Mouse (Mus musculus): ENCODE results near the gene Rprml. TPM values are rescaled to one million over a fixed set of nuclear protein-coding genes. Genes with fewer than 3 reads are reported as not detected.
"Not testable (repeated sequence)": the region's sequence is repeated elsewhere in the genome, so short reads cannot be mapped to it uniquely, and the experiment has no call there.

The Rprml gene
- polyA plus RNA-seq, 1 experiment: 2.9 TPM

- WGBS: 71% methylated on average over 5 of the region's 5 CpGs
These were observed 13.2 kb downstream of the Rprml start for GRCm38 (mm10) chr11:103662546-103662945.

DNA sequence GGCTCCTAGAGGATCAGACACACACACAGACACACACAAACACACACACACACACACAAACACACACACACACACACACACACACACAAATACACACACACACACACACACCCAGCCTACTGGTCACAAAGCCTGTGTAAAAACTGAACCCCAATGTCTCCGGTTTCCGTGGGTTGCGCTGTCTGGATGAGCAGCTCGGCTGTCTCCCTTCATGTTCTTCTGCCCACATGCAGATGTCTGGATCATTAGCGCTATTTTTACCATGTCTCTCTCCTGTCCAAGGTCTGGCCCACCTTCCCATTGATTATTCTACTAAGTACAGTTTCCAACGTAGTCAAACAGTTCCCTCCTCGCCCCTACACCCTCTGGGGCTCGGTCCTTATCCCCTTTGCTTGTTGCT lies 13.7 kb downstream of the Rprml start:
- H3K36me3 ChIP-seq (ENCODE audit: control insufficient read depth, insufficient read depth, low read length): no peaks in the 10 kb centered on the region
- H3K27ac ChIP-seq (ENCODE audit: insufficient read depth, low read depth, low read length): no peak overlapping the region
- TF ChIP-seq CTCF (IDR thresholded peaks at IDR 0.05; ENCODE audit: extremely low read depth, insufficient read length, insufficient replicate concordance, low read depth, low read length) (no peak), POLR2A (IDR thresholded peaks at IDR 0.05; ENCODE audit: low read depth, low read length) (no peak)
- no peaks in the 10 kb centered on the region; the same call in 1 of the 2 replicates for H3K27me3 ChIP-seq (ENCODE audit: control insufficient read depth, insufficient read depth, low read length)
- H3K4me1 ChIP-seq (ENCODE audit: control insufficient read depth, insufficient read depth, insufficient read length, low read length): no peaks in the 10 kb centered on the region
- WGBS: 76% methylated on average over 8 of the region's 8 CpGs
- H3K4me3 ChIP-seq (ENCODE audit: low read depth, low read length): no peak overlapping the region

More at GRCm38 (mm10) chr11:103662546-103662945, 13.2 kb downstream of the Rprml start:
- Histone ChIP-seq H3K27me3 (ENCODE audit: control insufficient read depth, insufficient read depth, low read length) (no peaks in the 10 kb centered on the region; the same call in 1 of the 2 replicates), H3K27ac (ENCODE audit: insufficient read depth, low read depth, low read length) (no peak overlapping the region), H3K4me3 (ENCODE audit: low read depth, low read length) (no peak overlapping the region), H3K4me1 (ENCODE audit: control insufficient read depth, insufficient read depth, insufficient read length, low read length) (no peaks in the 10 kb centered on the region), H3K36me3 (ENCODE audit: control insufficient read depth, insufficient read depth, low read length) (no peaks in the 10 kb centered on the region)
- TF ChIP-seq POLR2A (IDR thresholded peaks at IDR 0.05; ENCODE audit: low read depth, low read length) (no peak), CTCF (IDR thresholded peaks at IDR 0.05; ENCODE audit: extremely low read depth, insufficient read length, insufficient replicate concordance, low read depth, low read length) (no peak)

DNA sequence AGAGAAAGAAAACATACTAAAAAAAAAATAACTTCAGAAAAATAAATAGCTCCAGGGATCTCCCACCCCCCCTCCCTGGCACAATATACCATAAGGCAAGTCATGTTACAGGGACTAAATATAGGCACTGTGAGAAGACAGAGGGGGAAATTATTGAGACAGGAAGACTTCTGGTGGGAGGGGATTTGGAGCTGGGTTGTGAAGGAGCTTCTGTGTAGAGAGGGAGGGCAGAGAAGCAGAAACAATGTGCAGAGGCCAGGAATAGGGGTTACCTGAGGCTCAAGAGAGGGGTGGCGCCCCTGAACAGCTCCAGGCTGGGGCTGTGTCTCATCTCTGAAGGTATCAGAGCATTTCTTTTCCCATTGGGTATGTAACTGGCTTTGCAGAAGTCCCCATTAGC lies 16.3 kb downstream of the Rprml start:
- H3K27me3 ChIP-seq (ENCODE audit: control insufficient read depth, insufficient read depth, low read length): no peaks in the 10 kb centered on the region; the same call in 1 of the 2 replicates
- no peaks in the 10 kb centered on the region for H3K4me1 ChIP-seq (ENCODE audit: control insufficient read depth, insufficient read depth, insufficient read length, low read length)
- no peaks in the 10 kb centered on the region for H3K36me3 ChIP-seq (ENCODE audit: control insufficient read depth, insufficient read depth, low read length)
- 40% methylated on average over 1 of the region's 1 CpGs for WGBS
- no peak overlapping the region for H3K27ac ChIP-seq (ENCODE audit: insufficient read depth, low read depth, low read length)
- H3K4me3 ChIP-seq (ENCODE audit: low read depth, low read length): no peak overlapping the region
- TF ChIP-seq CTCF (IDR thresholded peaks at IDR 0.05; ENCODE audit: extremely low read depth, insufficient read length, insufficient replicate concordance, low read depth, low read length) (no peak), POLR2A (IDR thresholded peaks at IDR 0.05; ENCODE audit: low read depth, low read length) (no peak)

DNA sequence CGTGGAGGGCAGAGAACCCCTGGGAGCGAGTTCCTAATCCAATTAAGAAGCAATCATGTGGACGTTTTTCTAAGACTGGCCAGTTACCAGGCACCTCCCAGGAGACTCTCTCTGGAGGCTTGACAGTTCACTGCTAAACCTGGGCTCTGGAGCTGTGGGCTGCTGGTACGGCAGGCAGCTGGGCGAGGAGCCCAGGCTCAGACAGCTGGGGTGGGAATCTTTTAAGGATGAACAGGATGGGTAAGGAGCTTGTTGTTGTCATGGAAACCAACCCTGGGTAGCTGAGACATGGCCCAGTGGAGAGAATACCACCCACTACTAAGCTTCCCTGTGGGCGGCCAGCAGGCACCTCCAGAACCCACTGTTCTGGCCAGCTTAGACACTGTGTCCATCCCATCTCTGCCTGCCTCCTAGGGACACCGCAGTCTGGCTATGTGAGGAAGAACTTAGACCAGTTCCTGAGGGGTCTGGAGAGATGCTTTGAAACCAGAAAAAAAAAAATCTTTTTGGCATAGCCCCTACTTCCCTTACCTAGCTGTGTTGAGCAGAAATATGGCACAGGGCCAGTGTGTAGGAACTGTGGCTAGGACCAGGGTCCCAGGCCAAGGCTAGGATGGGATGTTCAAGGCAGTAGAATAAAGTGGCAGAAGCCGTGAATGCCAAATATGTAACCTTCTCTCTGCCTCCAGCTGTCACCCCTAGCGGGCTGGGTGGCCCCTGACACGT lies 17.0 kb downstream of the Rprml start:
- Histone ChIP-seq H3K27ac (ENCODE audit: insufficient read depth, low read depth, low read length) (no peak overlapping the region), H3K36me3 (ENCODE audit: control insufficient read depth, insufficient read depth, low read length) (no peaks in the 10 kb centered on the region), H3K4me3 (ENCODE audit: low read depth, low read length) (no peak overlapping the region), H3K4me1 (ENCODE audit: control insufficient read depth, insufficient read depth, insufficient read length, low read length) (no peaks in the 10 kb centered on the region), H3K27me3 (ENCODE audit: control insufficient read depth, insufficient read depth, low read length) (no peaks in the 10 kb centered on the region; the same call in 1 of the 2 replicates)
- 47% methylated on average over 10 of the region's 10 CpGs for WGBS
- TF ChIP-seq POLR2A (IDR thresholded peaks at IDR 0.05; ENCODE audit: low read depth, low read length) (no peak), CTCF (IDR thresholded peaks at IDR 0.05; ENCODE audit: extremely low read depth, insufficient read length, insufficient replicate concordance, low read depth, low read length) (no peak)

- WGBS: 70% methylated on average over 13 of the region's 13 CpGs
- Histone ChIP-seq H3K4me1 (ENCODE audit: control insufficient read depth, insufficient read depth, insufficient read length, low read length) (no peaks in the 10 kb centered on the region), H3K27me3 (ENCODE audit: control insufficient read depth, insufficient read depth, low read length) (no peaks in the 10 kb centered on the region; the same call in 1 of the 2 replicates), H3K4me3 (ENCODE audit: low read depth, low read length) (no peak overlapping the region), H3K27ac (ENCODE audit: insufficient read depth, low read depth, low read length) (no peak overlapping the region), H3K36me3 (ENCODE audit: control insufficient read depth, insufficient read depth, low read length) (no peaks in the 10 kb centered on the region)
- TF ChIP-seq POLR2A (IDR thresholded peaks at IDR 0.05; ENCODE audit: low read depth, low read length) (no peak), CTCF (IDR thresholded peaks at IDR 0.05; ENCODE audit: extremely low read depth, insufficient read length, insufficient replicate concordance, low read depth, low read length) (no peak)
These were observed 17.6 kb downstream of the Rprml start for GRCm38 (mm10) chr11:103666907-103667426.

- TF ChIP-seq CTCF (IDR thresholded peaks at IDR 0.05; ENCODE audit: extremely low read depth, insufficient read length, insufficient replicate concordance, low read depth, low read length) (peak; percentile 72; the same call in 1 of the 2 replicates), POLR2A (IDR thresholded peaks at IDR 0.05; ENCODE audit: low read depth, low read length) (no peak)
- WGBS: 48% methylated on average over 3 of the region's 3 CpGs
- Histone ChIP-seq H3K27ac (ENCODE audit: insufficient read depth, low read depth, low read length) (no peak overlapping the region), H3K27me3 (ENCODE audit: control insufficient read depth, insufficient read depth, low read length) (no peaks in the 10 kb centered on the region), H3K36me3 (ENCODE audit: control insufficient read depth, insufficient read depth, low read length) (peaks cover 22% of the 10 kb centered on the region), H3K4me3 (ENCODE audit: low read depth, low read length) (no peak overlapping the region), H3K4me1 (ENCODE audit: control insufficient read depth, insufficient read depth, insufficient read length, low read length) (no peaks in the 10 kb centered on the region)
These were observed 26.2 kb downstream of the Rprml start for GRCm38 (mm10) chr11:103675556-103675955.

DNA sequence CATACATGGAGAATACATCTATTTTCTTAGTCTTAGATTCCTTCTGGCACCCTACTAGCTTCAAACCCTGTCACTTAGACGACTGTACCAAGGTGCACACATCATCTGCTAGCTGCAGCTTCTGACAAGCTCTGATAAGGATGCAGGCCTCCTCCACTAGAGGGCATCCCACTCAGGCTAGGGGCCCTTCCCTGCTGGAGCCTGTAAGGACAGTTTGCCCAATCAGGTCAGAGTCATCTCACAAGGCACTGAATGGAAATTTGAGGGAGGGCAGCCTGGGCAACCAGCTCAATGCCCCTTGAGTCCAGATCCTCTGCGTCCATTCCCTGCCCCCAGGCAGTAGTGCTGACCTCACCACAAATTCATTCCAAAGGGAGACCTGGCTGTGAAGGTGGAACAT lies 27.7 kb downstream of the Rprml start:
- not testable (repeated sequence) for H3K4me3 ChIP-seq (ENCODE audit: low read depth, low read length); H3K27ac ChIP-seq (ENCODE audit: insufficient read depth, low read depth, low read length); H3K27me3 ChIP-seq (ENCODE audit: control insufficient read depth, insufficient read depth, low read length); H3K4me1 ChIP-seq (ENCODE audit: control insufficient read depth, insufficient read depth, insufficient read length, low read length)
- 52% methylated on average over 2 of the region's 2 CpGs for WGBS
- H3K36me3 ChIP-seq (ENCODE audit: control insufficient read depth, insufficient read depth, low read length): peaks cover 35% of the 10 kb centered on the region
- peak; percentile 44; the same call in 1 of the 2 replicates for TF ChIP-seq CTCF (IDR thresholded peaks at IDR 0.05; ENCODE audit: extremely low read depth, insufficient read length, insufficient replicate concordance, low read depth, low read length)

Measured in small intestine, adult 2 months (tissue).